Mouse (Mus musculus): ENCODE measurements at regions not wholly inside any gene's neighbourhood (a gene's known extent, or its start where the extent isn't known, plus 50 kb on each side); places are given as distances from the start of the nearest gene placed in this dataset.

- no peak for DNase-seq
Observed at GRCm38 (mm10) chr3:143789932-143790570, 415.0 kb downstream of the Lmo4 start.

- DNase-seq, result no peak
Observed at GRCm38 (mm10) chr3:143786889-143787288, 418.1 kb downstream of the Lmo4 start.

GRCm38 (mm10) chr3:143784353-143784791 lies 420.6 kb downstream of the Lmo4 start:
- DNase-seq, result no peak

- DNase-seq, result no peak
Observed at GRCm38 (mm10) chr3:143778161-143778560, 426.9 kb downstream of the Lmo4 start.

GRCm38 (mm10) chr3:143759337-143759736 lies 445.7 kb downstream of the Lmo4 start:
- no peak for DNase-seq

GRCm38 (mm10) chr3:143753197-143753596 lies 451.8 kb downstream of the Lmo4 start:
- DNase-seq, result no peak

- DNase-seq, result no peak
Observed at GRCm38 (mm10) chr3:143752660-143753059, 452.4 kb downstream of the Lmo4 start.

- no peak for DNase-seq
Observed at GRCm38 (mm10) chr3:143750128-143750527, 454.9 kb downstream of the Lmo4 start.

- peak; percentile 20 for DNase-seq
Observed at GRCm38 (mm10) chr3:143743649-143744048, 461.4 kb downstream of the Lmo4 start.

GRCm38 (mm10) chr3:143742786-143743571 lies 462.0 kb downstream of the Lmo4 start:
- no peak for DNase-seq

- DNase-seq, result no peak
Observed at GRCm38 (mm10) chr3:143738676-143739075, 466.3 kb downstream of the Lmo4 start.

- no peak for DNase-seq
Observed at GRCm38 (mm10) chr3:143737844-143738243, 467.2 kb downstream of the Lmo4 start.

GRCm38 (mm10) chr3:143736651-143737398 lies 468.2 kb downstream of the Lmo4 start:
- DNase-seq, result no peak

- no peak for DNase-seq
Observed at GRCm38 (mm10) chr3:143734791-143735190, 470.2 kb downstream of the Lmo4 start.

GRCm38 (mm10) chr3:143732966-143733725 lies 471.9 kb downstream of the Lmo4 start:
- no peak for DNase-seq

GRCm38 (mm10) chr3:143729473-143730076 lies 475.4 kb downstream of the Lmo4 start:
- no peak for DNase-seq

GRCm38 (mm10) chr3:143722571-143722970 lies 482.4 kb downstream of the Lmo4 start:
- peak; percentile 22 for DNase-seq

GRCm38 (mm10) chr3:143722082-143722481 lies 482.9 kb downstream of the Lmo4 start:
- no peak for DNase-seq

- DNase-seq, result peak; percentile 47
Observed at GRCm38 (mm10) chr3:143713183-143713582, 491.8 kb downstream of the Lmo4 start.

- DNase-seq, result no peak
Observed at GRCm38 (mm10) chr3:143710805-143711469, 494.1 kb downstream of the Lmo4 start.

GRCm38 (mm10) chr3:143706679-143707078 lies 498.3 kb downstream of the Lmo4 start:
- no peak for DNase-seq

- no peak for DNase-seq
Observed at GRCm38 (mm10) chr3:143694817-143695216, 510.2 kb downstream of the Lmo4 start.

All from layer of hippocampus, adult 9-11 months (tissue).